Mouse (Mus musculus) liver, embryonic 14.5 days (tissue): ENCODE data around the gene Thumpd2. TPM values are rescaled to one million over a fixed set of nuclear protein-coding genes. Genes with fewer than 3 reads are reported as not detected.

Experiments used
- ATAC-seq: fragments of 200-750 bp; cut with Nextera tagmentation; 2 replicates; pipeline ENCODE4 v1.8.0; 2017; ENCODE audit warnings: moderate number of reproducible peaks, mild to moderate bottlenecking, moderate library complexity; ENCODE audit not compliant: insufficient read depth
- DNase-seq, 3 experiments: peaks; one replicate each; pipeline ENCODE4 v3.0.0-alpha.2; 2012 to 2013; ENCODE audit warnings: low read depth in 3 of 3, low spot score in 3 of 3
- H3K27ac ChIP-seq: fragments of 300-500 bp; sonication (generic); 2 replicates; pipeline ENCODE4 v1.5.1; 2014; ENCODE audit warnings: moderate library complexity, mild to moderate bottlenecking, control low read depth, inconsistent platforms
- H3K27me3 ChIP-seq: fragments of 300-500 bp; sonication (generic); 2 replicates; pipeline ENCODE4 v1.6.1; 2014; ENCODE audit warnings: mild to moderate bottlenecking, low read length, moderate library complexity; ENCODE audit not compliant: control insufficient read depth, insufficient read depth
- H3K36me3 ChIP-seq: fragments of 300-500 bp; sonication (generic); replicated peaks from 2 replicates; pipeline ENCODE4 v1.6.1; 2014; ENCODE audit warnings: low read depth; ENCODE audit not compliant: control insufficient read depth, insufficient read depth
- H3K4me1 ChIP-seq, 2 experiments: fragments of 200-500 bp in 1 of 2; fragments of 300-500 bp in 1 of 2; sonication (generic) in 1 of 2; replicated peaks; 2 replicates each; pipeline ENCODE4 v1.6.1; 2012 to 2014; ENCODE audit warnings: antibody characterized with exemption in 1 of 2, inconsistent platforms in 1 of 2, low read length in 1 of 2; ENCODE audit not compliant: control insufficient read depth in 2 of 2, insufficient read depth in 2 of 2
- H3K4me2 ChIP-seq: fragments of 300-500 bp; sonication (generic); 2 replicates; pipeline ENCODE4 v1.6.1; 2014; ENCODE audit warnings: low read depth, mild to moderate bottlenecking, control low read depth, moderate library complexity
- H3K4me3 ChIP-seq, 2 experiments: fragments of 200-500 bp in 1 of 2; fragments of 300-500 bp in 1 of 2; sonication (generic) in 1 of 2; 2 replicates each; pipeline ENCODE4 v1.5.1; 2012 to 2014; ENCODE audit warnings: low read depth in 2 of 2, low read length in 2 of 2, mild to moderate bottlenecking in 2 of 2, control low read depth in 1 of 2, inconsistent platforms in 1 of 2, moderate library complexity in 1 of 2; ENCODE audit not compliant: insufficient read depth in 1 of 2
- H3K9ac ChIP-seq: fragments of 300-500 bp; sonication (generic); replicated peaks from 2 replicates; pipeline ENCODE4 v1.6.1; 2014; ENCODE audit warnings: mild to moderate bottlenecking, control low read depth, moderate library complexity
- H3K9me3 ChIP-seq: fragments of 300-500 bp; sonication (generic); 2 replicates; pipeline ENCODE4 v1.6.1; 2016; ENCODE audit warnings: low read length, mixed read lengths; ENCODE audit not compliant: control insufficient read depth
- CTCF ChIP-seq: IDR thresholded peaks from 2 replicates; pipeline ENCODE4 v1.5.1; 2016; ENCODE audit warnings: antibody characterized with exemption, low read depth, control low read depth
- EP300 ChIP-seq: IDR thresholded peaks from 2 replicates; pipeline ENCODE4 v1.6.1; 2016; ENCODE audit warnings: antibody characterized with exemption, low read depth
- WGBS: fragments of 180-500 bp; shearing (Covaris S2); extraction: QIAGEN DNeasy Blood & Tissue Kit; methylation state at CpG from one replicate; pipeline ENCODE4 v1.1.7; 2014; ENCODE audit not compliant: insufficient replicate concordance; 5-methylcytosine and 5-hydroxymethylcytosine counted together
- polyA plus RNA-seq, 2 experiments: library from polyadenylated mRNA; depleted of rRNA in 1 of 2; stranded (reverse) in 1 of 2; unstranded in 1 of 2; fragments of >200 nt; fragmentation: Nextera tagmentation in 1 of 2; extraction: Ambion mirVana in 1 of 2; gene quantifications; 2 replicates each; pipeline versions ENCODE4 v1.2.1 to v1.2.3; 2012 to 2014

Gene Thumpd2
- polyA plus RNA-seq (2012; rRNA removed): 1.7 and 3.0 TPM in 2 replicates
- 6.0 and 6.9 TPM in 2 replicates for polyA plus RNA-seq (2014; fragmentation: Nextera tagmentation; extraction: Ambion mirVana)

GRCm38 (mm10) chr17:81064979-81065311, at the start of gene Thumpd2:
TSS of gene Thumpd2 (minus strand) at chr17:81065082.
- peak within 1 kb of the TSS; percentile 46; the same call in 1 of the 2 replicates for H3K27ac ChIP-seq
- ATAC-seq (peak; percentile 93), DNase-seq (peak; percentile 73 to 78 (median 78))
- H3K27me3 ChIP-seq: no peaks in the 10 kb centered on the region
- H3K9ac ChIP-seq: peak within 1 kb of the TSS; percentile 95
- peaks cover 19 to 20% of the 10 kb centered on the region in 2 experiments for H3K4me1 ChIP-seq
- peak within 1 kb of the TSS; percentile 80 for H3K4me2 ChIP-seq
- H3K9me3 ChIP-seq: no peaks in the 10 kb centered on the region
- H3K36me3 ChIP-seq: no peaks in the 10 kb centered on the region; the same call in 1 of the 2 replicates
- TF ChIP-seq CTCF (peak; percentile 94), EP300 (no peak)
- 1% methylated on average over 29 of the region's 29 CpGs for WGBS
- H3K4me3 ChIP-seq: peak within 1 kb of the TSS; percentile 88 to 96

- 18% methylated on average over 2 of the region's 2 CpGs for WGBS
- Histone ChIP-seq H3K36me3 (no peaks in the 10 kb centered on the region), H3K9ac (no peak overlapping the region), H3K4me1 (no peaks in the 10 kb centered on the region), H3K9me3 (no peaks in the 10 kb centered on the region), H3K27ac (no peak overlapping the region), H3K4me2 (no peak overlapping the region), H3K27me3 (no peaks in the 10 kb centered on the region), H3K4me3 (no peak overlapping the region)
- ATAC-seq (no peak), DNase-seq (no peak)
- TF ChIP-seq CTCF: no peak
- TF ChIP-seq EP300: no peak
These were observed 39.4 kb upstream of the Thumpd2 start for GRCm38 (mm10) chr17:81104237-81104636.

- 12% methylated on average over 8 of the region's 8 CpGs for WGBS
- H3K9me3 ChIP-seq: no peaks in the 10 kb centered on the region
- no peaks in the 10 kb centered on the region for H3K36me3 ChIP-seq
- H3K27ac ChIP-seq: no peak overlapping the region
- ATAC-seq (no peak), DNase-seq (no peak)
- H3K4me1 ChIP-seq: no peaks in the 10 kb centered on the region
- H3K4me3 ChIP-seq: no peak overlapping the region
- H3K9ac ChIP-seq: no peak overlapping the region
- no peak for TF ChIP-seq CTCF
- no peak for TF ChIP-seq EP300
- H3K27me3 ChIP-seq: no peaks in the 10 kb centered on the region
- H3K4me2 ChIP-seq: no peak overlapping the region
These were observed 38.0 kb upstream of the Thumpd2 start for GRCm38 (mm10) chr17:81102866-81103265.

GRCm38 (mm10) chr17:81098444-81098843, 33.6 kb upstream of the Thumpd2 start:
- H3K27ac ChIP-seq: no peak overlapping the region
- no peaks in the 10 kb centered on the region for H3K4me1 ChIP-seq
- no peaks in the 10 kb centered on the region for H3K9me3 ChIP-seq
- no peak overlapping the region for H3K4me2 ChIP-seq
- no peak overlapping the region for H3K4me3 ChIP-seq
- peak; percentile 21; the same call in 1 of the 2 replicates for TF ChIP-seq CTCF
- TF ChIP-seq EP300: no peak
- DNase-seq: no peak
- ATAC-seq: no peak
- H3K9ac ChIP-seq: no peak overlapping the region
- no peaks in the 10 kb centered on the region for H3K36me3 ChIP-seq
- no peaks in the 10 kb centered on the region for H3K27me3 ChIP-seq

- H3K36me3 ChIP-seq: no peaks in the 10 kb centered on the region
- no peak for TF ChIP-seq CTCF
- no peak for TF ChIP-seq EP300
- no peak overlapping the region for H3K4me3 ChIP-seq
- no peaks in the 10 kb centered on the region for H3K4me1 ChIP-seq
- no peak overlapping the region for H3K9ac ChIP-seq
- ATAC-seq (no peak), DNase-seq (no peak)
- no peak overlapping the region for H3K4me2 ChIP-seq
- H3K27me3 ChIP-seq: no peaks in the 10 kb centered on the region
- no peaks in the 10 kb centered on the region for H3K9me3 ChIP-seq
- H3K27ac ChIP-seq: no peak overlapping the region
- 55% methylated on average over 2 of the region's 2 CpGs for WGBS
These were observed 31.6 kb upstream of the Thumpd2 start for GRCm38 (mm10) chr17:81096490-81096889.
